Mouse (Mus musculus) limb, embryonic 15.5 days (tissue): ENCODE results near the gene Ahcyl2. TPM values are rescaled to one million over a fixed set of nuclear protein-coding genes. Genes with fewer than 3 reads are reported as not detected.

Experiments
- ATAC-seq: fragments of 200-750 bp; cut with Nextera tagmentation; 2 replicates; pipeline ENCODE4 v1.8.0; 2017; ENCODE audit warnings: low read depth, moderate TSS enrichment; ENCODE audit not compliant: insufficient number of reproducible peaks, low FRiP score, low TSS enrichment
- H3K27ac ChIP-seq: fragments of 300-500 bp; sonication (generic); 2 replicates; pipeline ENCODE4 v1.5.1; 2015; ENCODE audit warnings: moderate library complexity, mild to moderate bottlenecking, inconsistent platforms
- H3K27me3 ChIP-seq: fragments of 300-500 bp; sonication (generic); 2 replicates; pipeline ENCODE4 v1.6.1; 2015; ENCODE audit warnings: inconsistent platforms
- H3K36me3 ChIP-seq: fragments of 300-500 bp; sonication (generic); 2 replicates; pipeline ENCODE4 v1.6.1; 2015; ENCODE audit warnings: inconsistent platforms
- H3K4me1 ChIP-seq: fragments of 300-500 bp; sonication (generic); 2 replicates; pipeline ENCODE4 v1.6.1; 2015; ENCODE audit warnings: inconsistent platforms
- H3K4me2 ChIP-seq: fragments of 300-500 bp; sonication (generic); 2 replicates; pipeline ENCODE4 v1.6.1; 2015; ENCODE audit warnings: mild to moderate bottlenecking, inconsistent platforms
- H3K4me3 ChIP-seq: fragments of 300-500 bp; sonication (generic); 2 replicates; pipeline ENCODE4 v1.5.1; 2015; ENCODE audit warnings: mild to moderate bottlenecking, inconsistent platforms
- H3K9ac ChIP-seq: fragments of 300-500 bp; sonication (generic); 2 replicates; pipeline ENCODE4 v1.6.1; 2015; ENCODE audit warnings: inconsistent platforms
- H3K9me3 ChIP-seq: fragments of 300-500 bp; sonication (generic); 2 replicates; pipeline ENCODE4 v1.6.1; 2016; ENCODE audit warnings: inconsistent platforms
- WGBS: fragments of 180-500 bp; shearing (Covaris S2); methylation state at CpG from one replicate; pipeline ENCODE4 v1.1.7; 2015; 5-methylcytosine and 5-hydroxymethylcytosine counted together
- polyA plus RNA-seq: library from polyadenylated mRNA; unstranded; fragments of >200 nt; fragmentation: Nextera tagmentation; extraction: Ambion mirVana; gene quantifications from 2 replicates; pipeline ENCODE4 v1.2.1, GENCODE M21; 2015

The Ahcyl2 gene
- polyA plus RNA-seq, 1 experiment from 2014 or later, result 13.4 TPM

DNA sequence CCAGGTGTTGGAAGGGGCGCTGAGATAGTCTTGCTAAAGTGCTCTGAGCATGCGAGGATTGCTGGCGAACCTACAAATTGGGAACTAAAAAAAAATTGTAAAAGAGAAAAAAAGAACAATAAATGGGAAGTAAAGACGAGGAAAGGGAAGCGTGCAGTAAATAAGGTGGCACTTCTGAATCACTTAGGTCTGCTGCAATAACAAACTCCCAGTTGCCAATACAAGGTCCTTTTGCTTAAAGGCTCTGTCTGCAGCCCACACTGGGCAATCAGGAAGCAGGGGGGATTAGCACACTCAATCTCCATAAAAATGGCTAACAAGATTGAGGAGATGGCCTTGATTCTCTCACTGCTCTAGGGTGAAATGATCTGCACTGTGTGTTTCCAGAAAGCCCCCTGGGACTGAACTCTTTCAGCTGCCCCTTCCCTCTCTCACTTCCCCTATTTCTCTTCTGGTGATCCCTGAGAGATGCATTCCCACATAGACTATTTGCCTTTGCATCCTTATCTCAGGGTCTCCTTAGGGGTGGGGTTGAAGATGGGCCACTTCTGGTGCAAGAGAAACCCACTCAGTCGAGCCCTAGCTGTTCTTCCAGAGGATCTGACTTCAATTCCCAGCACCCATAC, 157.9 kb downstream of the Ahcyl2 start:
- H3K4me1 ChIP-seq, result no peaks in the 10 kb centered on the region
- no peaks in the 10 kb centered on the region for H3K9me3 ChIP-seq
- H3K4me3 ChIP-seq, result no peak overlapping the region
- no peak for ATAC-seq
- H3K27me3 ChIP-seq, result no peaks in the 10 kb centered on the region
- H3K27ac ChIP-seq, result no peak overlapping the region
- 56% methylated on average over 6 of the region's 6 CpGs for WGBS
- H3K9ac ChIP-seq, result no peak overlapping the region
- H3K4me2 ChIP-seq, result no peak overlapping the region
- H3K36me3 ChIP-seq, result no peaks in the 10 kb centered on the region

DNA sequence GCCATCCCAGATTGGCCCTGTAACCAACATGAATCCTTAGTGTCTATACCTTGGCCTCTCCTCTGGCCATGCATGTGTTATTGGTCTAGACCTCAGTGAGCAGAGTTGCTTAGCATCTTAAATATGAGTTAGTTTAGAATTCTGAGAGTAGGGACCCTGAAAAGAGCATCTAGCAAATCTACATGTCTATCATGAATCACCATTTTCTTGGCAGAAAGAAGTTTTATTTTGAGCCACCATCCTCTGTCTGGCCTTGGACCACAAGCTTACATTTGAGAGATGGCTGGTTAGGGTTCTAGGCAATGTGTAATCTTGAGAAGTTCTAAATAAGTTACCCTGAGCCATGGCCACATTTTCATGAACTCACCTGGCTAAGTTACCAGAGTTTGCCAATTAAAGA, 162.3 kb downstream of the Ahcyl2 start:
- no peaks in the 10 kb centered on the region for H3K36me3 ChIP-seq
- H3K9me3 ChIP-seq, result no peaks in the 10 kb centered on the region
- ATAC-seq, result no peak

DNA sequence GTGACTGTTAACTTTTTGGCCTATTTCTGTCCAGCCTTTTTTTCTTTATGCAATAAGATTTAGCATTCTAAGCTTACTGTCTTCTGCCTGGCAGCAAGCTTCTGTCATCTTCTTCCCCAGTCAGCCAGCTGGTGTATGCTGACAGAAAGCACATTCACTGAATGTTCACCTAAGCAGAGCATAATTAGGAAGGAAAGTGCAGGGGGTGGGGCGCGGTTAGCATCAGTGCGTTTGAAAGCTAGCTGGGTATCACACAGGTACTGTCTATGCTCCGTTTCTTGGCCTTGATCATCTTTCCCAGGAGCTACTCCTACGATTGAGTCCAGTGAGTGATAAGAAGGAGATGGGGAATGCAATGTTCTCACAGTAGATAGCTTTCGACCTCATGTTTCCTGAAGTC, 162.9 kb downstream of the Ahcyl2 start:
- no peak overlapping the region for H3K9ac ChIP-seq
- ATAC-seq, result no peak
- no peaks in the 10 kb centered on the region for H3K27me3 ChIP-seq
- H3K27ac ChIP-seq, result no peak overlapping the region
- H3K4me1 ChIP-seq, result no peaks in the 10 kb centered on the region
- 80% methylated on average over 6 of the region's 6 CpGs for WGBS
- H3K36me3 ChIP-seq, result no peaks in the 10 kb centered on the region
- no peak overlapping the region for H3K4me3 ChIP-seq
- no peak overlapping the region for H3K4me2 ChIP-seq
- no peaks in the 10 kb centered on the region for H3K9me3 ChIP-seq

More for the DNA sequence above, 162.3 kb downstream of the Ahcyl2 start:
- Histone ChIP-seq H3K27me3 (no peaks in the 10 kb centered on the region), H3K4me3 (no peak overlapping the region), H3K4me2 (no peak overlapping the region), H3K9ac (no peak overlapping the region), H3K4me1 (no peaks in the 10 kb centered on the region), H3K27ac (no peak overlapping the region)

DNA sequence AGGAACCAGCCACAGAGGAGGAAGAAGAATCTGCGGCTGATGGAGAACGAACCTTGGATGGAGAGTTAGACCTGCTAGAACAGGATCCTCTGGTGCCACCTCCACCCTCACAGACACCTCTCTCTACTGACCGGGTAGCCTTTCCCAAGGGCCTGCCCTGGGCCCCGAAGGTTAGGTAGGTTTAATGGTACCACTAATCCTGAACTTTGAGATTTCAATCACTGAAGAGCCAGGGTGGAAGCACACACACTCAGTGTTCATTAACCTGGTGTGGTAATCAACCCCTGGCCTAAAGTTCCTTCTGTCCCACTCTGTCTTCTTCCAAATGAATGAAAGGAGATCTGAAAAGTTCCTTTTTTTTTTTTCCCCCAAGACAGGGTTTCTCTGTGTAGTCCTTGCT, 163.4 kb downstream of the Ahcyl2 start:
- WGBS, result 84% methylated on average over 4 of the region's 4 CpGs

DNA sequence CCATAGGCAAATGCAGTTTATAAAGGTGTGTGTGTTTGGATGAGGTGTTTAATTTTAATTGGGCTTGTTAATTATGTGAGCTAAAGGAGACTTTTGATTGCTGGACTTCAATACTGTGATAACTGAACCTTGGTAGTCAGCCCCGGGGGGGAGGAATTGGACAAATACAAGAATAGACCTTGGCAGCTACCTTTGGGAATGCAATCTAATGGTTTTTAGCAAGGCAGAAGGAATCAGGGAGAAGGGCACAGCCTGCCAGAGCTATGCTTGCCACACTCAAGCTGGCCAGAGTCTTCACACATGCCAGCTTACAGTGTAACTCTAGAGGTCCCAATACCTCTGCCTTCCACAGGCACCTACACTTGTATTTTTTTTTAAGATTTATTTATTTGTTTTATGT, 167.9 kb downstream of the Ahcyl2 start:
- Histone ChIP-seq H3K27me3 (no peaks in the 10 kb centered on the region), H3K27ac (no peak overlapping the region), H3K4me2 (no peak overlapping the region), H3K9ac (no peak overlapping the region), H3K9me3 (no peaks in the 10 kb centered on the region), H3K4me1 (no peaks in the 10 kb centered on the region), H3K36me3 (no peaks in the 10 kb centered on the region), H3K4me3 (no peak overlapping the region)
- no peak for ATAC-seq
- 63% methylated on average over 1 of the region's 1 CpGs for WGBS

More for the DNA sequence above, 163.4 kb downstream of the Ahcyl2 start:
- no peaks in the 10 kb centered on the region for H3K9me3 ChIP-seq
- H3K36me3 ChIP-seq, result no peaks in the 10 kb centered on the region
- H3K9ac ChIP-seq, result no peak overlapping the region
- H3K4me2 ChIP-seq, result no peak overlapping the region
- H3K4me1 ChIP-seq, result no peaks in the 10 kb centered on the region
- H3K27me3 ChIP-seq, result no peaks in the 10 kb centered on the region
- no peak overlapping the region for H3K27ac ChIP-seq
- no peak for ATAC-seq
- H3K4me3 ChIP-seq, result no peak overlapping the region

DNA sequence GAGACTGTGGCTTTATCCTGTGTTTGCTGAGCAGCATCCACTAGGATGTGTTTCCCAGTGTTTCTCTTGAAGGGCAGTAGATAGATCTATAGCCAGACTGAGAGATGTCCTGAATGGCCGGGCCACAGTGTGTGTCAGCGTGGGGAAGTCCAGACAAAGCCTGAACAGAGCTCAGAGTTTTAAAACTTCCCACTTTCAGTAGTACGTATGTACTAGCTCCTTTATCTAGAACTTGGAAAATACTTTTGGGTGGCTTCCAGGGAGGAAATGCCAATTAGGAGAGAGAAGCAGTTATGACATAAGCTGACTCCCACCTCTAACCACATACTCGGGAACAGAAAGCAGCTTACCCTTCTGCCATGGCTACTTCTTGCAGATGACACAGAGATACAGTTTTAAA, 172.6 kb downstream of the Ahcyl2 start:
- H3K4me1 ChIP-seq, result no peaks in the 10 kb centered on the region
- H3K9ac ChIP-seq, result no peak overlapping the region
- H3K36me3 ChIP-seq, result no peaks in the 10 kb centered on the region
- 51% methylated on average over 4 of the region's 4 CpGs for WGBS
- no peaks in the 10 kb centered on the region for H3K27me3 ChIP-seq
- H3K27ac ChIP-seq, result no peak overlapping the region
- no peak for ATAC-seq
- H3K9me3 ChIP-seq, result no peaks in the 10 kb centered on the region
- H3K4me3 ChIP-seq, result no peak overlapping the region
- no peak overlapping the region for H3K4me2 ChIP-seq

DNA sequence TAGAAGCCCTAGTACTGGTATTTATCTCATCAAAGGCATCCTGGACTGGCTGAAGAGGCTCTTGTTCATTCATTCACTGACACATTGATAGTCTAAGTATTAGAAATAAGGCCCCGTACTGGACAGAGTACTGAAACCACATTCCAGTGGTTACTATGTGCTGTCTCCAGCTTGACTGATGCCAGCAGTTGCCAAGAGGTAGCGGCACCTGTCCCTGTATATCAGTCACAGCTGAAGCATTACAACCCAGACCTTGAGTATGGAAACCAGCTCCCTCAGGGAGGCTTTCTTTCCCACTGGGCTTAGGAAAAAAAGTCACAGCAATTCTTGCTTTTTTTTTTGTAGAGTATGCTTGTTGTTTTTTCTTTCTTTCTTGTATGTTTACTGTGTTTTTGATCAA, 173.2 kb downstream of the Ahcyl2 start:
- no peak overlapping the region for H3K27ac ChIP-seq
- no peak overlapping the region for H3K9ac ChIP-seq
- H3K4me1 ChIP-seq, result no peaks in the 10 kb centered on the region
- H3K4me2 ChIP-seq, result no peak overlapping the region
- no peak for ATAC-seq
- H3K4me3 ChIP-seq, result no peak overlapping the region
- no peaks in the 10 kb centered on the region for H3K36me3 ChIP-seq
- 79% methylated on average over 2 of the region's 2 CpGs for WGBS
- H3K27me3 ChIP-seq, result no peaks in the 10 kb centered on the region
- no peaks in the 10 kb centered on the region for H3K9me3 ChIP-seq

DNA sequence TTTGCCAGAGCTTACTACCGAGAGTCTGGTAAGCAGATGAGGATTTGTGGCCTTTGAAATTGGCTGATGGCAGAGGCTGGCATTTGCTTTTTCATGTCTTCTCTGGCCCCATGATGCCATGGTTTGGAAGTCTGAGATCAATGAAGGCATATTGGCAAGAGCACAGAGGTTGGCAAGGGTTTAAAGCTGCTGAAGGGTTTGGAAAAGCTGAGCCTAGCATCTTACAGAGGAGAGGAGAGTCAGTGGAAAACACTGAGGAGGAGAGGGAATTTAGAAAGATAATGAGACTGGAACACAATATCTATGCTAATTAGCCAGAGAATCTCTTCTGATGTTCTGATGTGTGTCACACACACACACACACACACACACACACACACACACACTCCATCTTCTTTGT, 176.7 kb downstream of the Ahcyl2 start:
- no peaks in the 10 kb centered on the region for H3K36me3 ChIP-seq
- H3K4me1 ChIP-seq, result no peaks in the 10 kb centered on the region
- no peak overlapping the region for H3K4me3 ChIP-seq
- H3K4me2 ChIP-seq, result no peak overlapping the region
- 43% methylated on average over 1 of the region's 1 CpGs for WGBS
- ATAC-seq, result no peak
- no peak overlapping the region for H3K27ac ChIP-seq
- H3K9me3 ChIP-seq, result no peaks in the 10 kb centered on the region
- H3K27me3 ChIP-seq, result no peaks in the 10 kb centered on the region
- no peak overlapping the region for H3K9ac ChIP-seq

DNA sequence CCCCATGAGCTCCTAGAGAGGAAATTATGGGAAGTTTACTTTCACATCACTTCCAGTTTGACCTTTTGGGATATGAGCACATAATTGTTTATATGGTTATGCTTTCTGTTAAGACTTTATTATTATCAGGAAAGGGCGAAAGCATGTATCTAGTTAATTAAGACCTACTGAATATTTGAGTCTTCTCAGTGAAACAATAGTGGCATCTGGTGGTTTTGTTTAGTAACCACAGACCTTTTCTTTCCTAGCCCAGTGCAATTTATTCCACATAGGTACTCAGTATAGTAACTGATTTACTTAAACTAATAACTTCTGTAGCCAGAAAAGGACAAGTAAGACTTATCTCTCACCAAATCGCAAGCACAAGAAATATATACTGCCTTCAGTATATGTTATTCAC, 178.8 kb downstream of the Ahcyl2 start:
- no peak overlapping the region for H3K4me3 ChIP-seq
- no peak for ATAC-seq
- 80% methylated on average over 2 of the region's 2 CpGs for WGBS
- no peaks in the 10 kb centered on the region for H3K27me3 ChIP-seq
- no peak overlapping the region for H3K9ac ChIP-seq
- H3K36me3 ChIP-seq, result no peaks in the 10 kb centered on the region
- H3K4me1 ChIP-seq, result no peaks in the 10 kb centered on the region
- no peaks in the 10 kb centered on the region for H3K9me3 ChIP-seq
- no peak overlapping the region for H3K27ac ChIP-seq
- H3K4me2 ChIP-seq, result no peak overlapping the region

DNA sequence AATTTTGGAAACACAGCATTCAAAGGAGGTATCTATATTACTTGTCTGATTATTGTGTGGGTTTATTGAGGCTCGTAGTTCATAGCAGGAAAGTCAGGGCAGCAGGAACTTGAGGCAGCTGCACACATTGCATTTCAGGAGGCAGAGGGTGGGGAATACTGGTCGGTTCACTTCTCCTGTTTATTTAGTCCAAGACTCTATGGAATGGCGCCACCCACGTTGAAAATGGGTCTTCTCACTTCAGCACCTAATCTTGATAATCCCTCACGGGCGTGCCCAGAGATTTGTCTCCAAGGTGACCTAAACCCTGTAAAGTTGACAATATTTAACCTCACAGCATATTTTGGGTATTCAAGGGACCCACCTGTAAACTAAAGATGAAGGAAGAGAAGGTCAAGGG, 180.0 kb downstream of the Ahcyl2 start:
- no peaks in the 10 kb centered on the region for H3K27me3 ChIP-seq
- WGBS, result 62% methylated on average over 6 of the region's 6 CpGs
- no peak for ATAC-seq
- H3K4me2 ChIP-seq, result no peak overlapping the region
- no peaks in the 10 kb centered on the region for H3K36me3 ChIP-seq
- H3K9ac ChIP-seq, result no peak overlapping the region
- H3K9me3 ChIP-seq, result no peaks in the 10 kb centered on the region
- no peak overlapping the region for H3K4me3 ChIP-seq
- no peak overlapping the region for H3K27ac ChIP-seq
- H3K4me1 ChIP-seq, result no peaks in the 10 kb centered on the region

DNA sequence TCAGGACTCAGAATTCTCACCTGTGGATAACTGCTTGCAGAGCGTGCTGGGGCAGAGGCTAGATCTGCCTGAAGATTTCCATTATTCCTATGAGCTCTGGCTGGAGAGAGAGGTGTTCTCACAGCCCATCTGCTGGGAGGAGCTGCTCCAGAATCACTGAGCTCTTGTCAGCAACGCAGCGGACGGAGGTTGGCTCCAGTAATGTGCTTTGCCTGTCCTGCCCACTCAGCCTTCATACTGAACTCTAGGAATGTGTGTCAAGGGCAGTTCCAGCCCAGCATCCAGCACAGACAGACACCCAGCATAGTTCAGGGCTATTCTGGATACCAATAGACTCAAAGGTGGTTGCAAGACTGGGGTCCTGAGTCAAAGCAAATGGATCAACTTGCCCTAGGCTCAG, 188.9 kb downstream of the Ahcyl2 start:
- Histone ChIP-seq H3K9ac (no peak overlapping the region), H3K4me1 (no peaks in the 10 kb centered on the region)

DNA sequence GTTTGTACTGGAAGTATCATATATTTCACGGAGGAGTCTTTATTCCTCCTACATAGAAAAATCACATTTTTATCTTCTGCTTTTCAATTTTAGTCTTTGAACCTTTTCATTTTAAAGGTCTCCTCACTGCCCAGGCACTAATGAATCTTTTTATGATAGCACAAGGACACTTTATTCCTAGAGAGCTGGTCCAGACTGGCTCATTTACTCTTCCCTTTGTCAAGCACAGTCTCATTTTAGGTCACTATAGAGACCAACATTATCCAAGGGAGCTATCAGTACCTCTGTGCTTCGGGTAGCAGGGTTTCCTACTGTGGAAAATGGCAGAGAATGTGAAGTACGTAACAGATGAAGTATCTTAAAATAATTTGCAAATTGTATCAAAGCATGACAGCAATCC, 190.9 kb downstream of the Ahcyl2 start:
- Histone ChIP-seq H3K9ac (no peak overlapping the region), H3K27me3 (no peaks in the 10 kb centered on the region), H3K4me1 (no peaks in the 10 kb centered on the region), H3K4me2 (no peak overlapping the region), H3K4me3 (no peak overlapping the region), H3K36me3 (no peaks in the 10 kb centered on the region), H3K27ac (no peak overlapping the region), H3K9me3 (no peaks in the 10 kb centered on the region)
- ATAC-seq, result no peak
- 78% methylated on average over 3 of the region's 3 CpGs for WGBS

More for the DNA sequence above, 188.9 kb downstream of the Ahcyl2 start:
- WGBS, result 71% methylated on average over 4 of the region's 4 CpGs
- no peaks in the 10 kb centered on the region for H3K27me3 ChIP-seq
- no peaks in the 10 kb centered on the region for H3K36me3 ChIP-seq
- no peak overlapping the region for H3K27ac ChIP-seq
- H3K4me3 ChIP-seq, result no peak overlapping the region
- no peak overlapping the region for H3K4me2 ChIP-seq
- no peaks in the 10 kb centered on the region for H3K9me3 ChIP-seq
- no peak for ATAC-seq

DNA sequence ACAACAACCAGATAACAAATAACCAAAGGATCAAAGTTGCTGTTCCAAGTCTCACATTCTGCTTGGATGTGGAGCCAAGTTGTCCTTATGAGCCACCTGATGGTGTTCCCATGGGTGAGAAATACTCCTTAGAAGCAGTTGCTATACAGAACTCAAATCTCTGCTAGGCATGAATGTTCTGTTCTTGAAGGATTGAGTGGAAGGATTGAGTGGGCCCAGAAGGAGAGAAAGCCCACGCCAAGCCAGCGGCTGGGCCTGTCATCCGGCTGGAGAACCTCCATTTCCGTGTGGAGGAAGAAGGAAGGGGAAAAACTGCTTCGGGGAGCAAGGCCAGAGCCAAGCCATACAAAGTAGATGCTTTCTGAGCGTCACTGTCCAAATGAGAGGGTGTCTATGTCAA, 193.3 kb downstream of the Ahcyl2 start:
- no peak overlapping the region for H3K4me2 ChIP-seq
- H3K27ac ChIP-seq, result no peak overlapping the region
- 89% methylated on average over 6 of the region's 6 CpGs for whole genome bisulfite sequencing
- no peaks in the 10 kb centered on the region for H3K27me3 ChIP-seq
- H3K36me3 ChIP-seq, result no peaks in the 10 kb centered on the region
- ATAC-seq, result no peak
- no peaks in the 10 kb centered on the region for H3K9me3 ChIP-seq
- H3K4me3 ChIP-seq, result no peak overlapping the region
- no peaks in the 10 kb centered on the region for H3K4me1 ChIP-seq
- H3K9ac ChIP-seq, result no peak overlapping the region
